Mouse (Mus musculus): Measurements from ENCODE around the gene Poc5. TPM values are rescaled to one million over a fixed set of nuclear protein-coding genes. Genes with fewer than 3 reads are reported as not detected.

The Poc5 gene
- polyA plus RNA-seq, 1 experiment from 2014 or later: 19.7 TPM

GRCm38 (mm10) chr13:96434899-96435331 lies 46.8 kb downstream of the Poc5 start:
- ATAC-seq (ENCODE audit: low read depth) (peak; percentile 60), DNase-seq (ENCODE audit: low spot score) (peak; percentile 74)
- 37% methylated on average over 5 of the region's 5 CpGs for WGBS
- Histone ChIP-seq H3K27ac (replicated peaks; ENCODE audit: low read depth, low read length) (0 out of 2 replicates have a peak overlapping the region, but pooled peaks have one; percentile 11), H3K9me3 (ENCODE audit: control insufficient read depth, low read length) (no peaks in the 10 kb centered on the region), H3K4me2 (ENCODE audit: low read depth, low read length) (0 out of 2 replicates have a peak overlapping the region, but pooled peaks have one; percentile 27), H3K27me3 (replicated peaks; ENCODE audit: control insufficient read depth, insufficient read depth, low read length) (no peaks in the 10 kb centered on the region), H3K36me3 (ENCODE audit: control insufficient read depth, insufficient read depth, low read length) (no peaks in the 10 kb centered on the region), H3K9ac (ENCODE audit: low read depth, low read length) (no peak overlapping the region), H3K4me1 (ENCODE audit: control insufficient read depth, insufficient read depth, low read length) (peaks cover 9% of the 10 kb centered on the region), H3K4me3 (ENCODE audit: low read depth, low read length) (no peak overlapping the region)

- 24% methylated on average over 11 of the region's 13 CpGs for WGBS
- H3K4me2 ChIP-seq (ENCODE audit: low read depth, low read length): peak overlapping the region; percentile 27
These were observed 47.7 kb downstream of the Poc5 start for GRCm38 (mm10) chr13:96435793-96436192.

GRCm38 (mm10) chr13:96436921-96437320 lies 48.8 kb downstream of the Poc5 start:
- H3K27ac ChIP-seq (replicated peaks; ENCODE audit: low read depth, low read length): no peak overlapping the region
- ATAC-seq (ENCODE audit: low read depth): no peak
- no peak overlapping the region for H3K4me2 ChIP-seq (ENCODE audit: low read depth, low read length)
- H3K36me3 ChIP-seq (ENCODE audit: control insufficient read depth, insufficient read depth, low read length): no peaks in the 10 kb centered on the region
- WGBS: 100% methylated on average over 1 of the region's 1 CpGs
- H3K9ac ChIP-seq (ENCODE audit: low read depth, low read length): no peak overlapping the region
- peaks cover 9% of the 10 kb centered on the region for H3K4me1 ChIP-seq (ENCODE audit: control insufficient read depth, insufficient read depth, low read length)
- no peaks in the 10 kb centered on the region for H3K27me3 ChIP-seq (replicated peaks; ENCODE audit: control insufficient read depth, insufficient read depth, low read length)
- H3K9me3 ChIP-seq (ENCODE audit: control insufficient read depth, low read length): no peaks in the 10 kb centered on the region
- no peak overlapping the region for H3K4me3 ChIP-seq (ENCODE audit: low read depth, low read length)
- DNase-seq (ENCODE audit: low spot score): no peak

More at GRCm38 (mm10) chr13:96435793-96436192, 47.7 kb downstream of the Poc5 start:
- H3K27me3 ChIP-seq (replicated peaks; ENCODE audit: control insufficient read depth, insufficient read depth, low read length): no peaks in the 10 kb centered on the region
- H3K27ac ChIP-seq (replicated peaks; ENCODE audit: low read depth, low read length): no peak overlapping the region
- no peaks in the 10 kb centered on the region for H3K9me3 ChIP-seq (ENCODE audit: control insufficient read depth, low read length)
- no peak for ATAC-seq (ENCODE audit: low read depth)
- peaks cover 9% of the 10 kb centered on the region for H3K4me1 ChIP-seq (ENCODE audit: control insufficient read depth, insufficient read depth, low read length)
- peak; percentile 48 for DNase-seq (ENCODE audit: low spot score)
- H3K36me3 ChIP-seq (ENCODE audit: control insufficient read depth, insufficient read depth, low read length): no peaks in the 10 kb centered on the region
- no peak overlapping the region for H3K9ac ChIP-seq (ENCODE audit: low read depth, low read length)
- H3K4me3 ChIP-seq (ENCODE audit: low read depth, low read length): no peak overlapping the region

GRCm38 (mm10) chr13:96440436-96440835 lies 52.3 kb downstream of the Poc5 start:
- no peak for ATAC-seq (ENCODE audit: low read depth)
- WGBS: 90% methylated on average over 4 of the region's 4 CpGs
- no peak for DNase-seq (ENCODE audit: low spot score)

GRCm38 (mm10) chr13:96450205-96450856 lies 62.2 kb downstream of the Poc5 start:
- no peaks in the 10 kb centered on the region for H3K36me3 ChIP-seq (ENCODE audit: control insufficient read depth, insufficient read depth, low read length)
- 73% methylated on average over 11 of the region's 11 CpGs for WGBS
- H3K27me3 ChIP-seq (replicated peaks; ENCODE audit: control insufficient read depth, insufficient read depth, low read length): no peaks in the 10 kb centered on the region
- peak; percentile 26; the same call in 1 of the 2 replicates for ATAC-seq (ENCODE audit: low read depth)
- H3K27ac ChIP-seq (replicated peaks; ENCODE audit: low read depth, low read length): no peak overlapping the region; the same call in 1 of the 2 replicates
- no peaks in the 10 kb centered on the region for H3K9me3 ChIP-seq (ENCODE audit: control insufficient read depth, low read length)
- no peaks in the 10 kb centered on the region for H3K4me1 ChIP-seq (ENCODE audit: control insufficient read depth, insufficient read depth, low read length)
- H3K4me2 ChIP-seq (ENCODE audit: low read depth, low read length): no peak overlapping the region
- no peak overlapping the region for H3K4me3 ChIP-seq (ENCODE audit: low read depth, low read length)
- DNase-seq (ENCODE audit: low spot score): peak; percentile 59
- H3K9ac ChIP-seq (ENCODE audit: low read depth, low read length): no peak overlapping the region

More at GRCm38 (mm10) chr13:96440436-96440835, 52.3 kb downstream of the Poc5 start:
- Histone ChIP-seq H3K4me1 (ENCODE audit: control insufficient read depth, insufficient read depth, low read length) (no peaks in the 10 kb centered on the region; the same call in 1 of the 2 replicates), H3K36me3 (ENCODE audit: control insufficient read depth, insufficient read depth, low read length) (no peaks in the 10 kb centered on the region), H3K4me2 (ENCODE audit: low read depth, low read length) (no peak overlapping the region), H3K27me3 (replicated peaks; ENCODE audit: control insufficient read depth, insufficient read depth, low read length) (no peaks in the 10 kb centered on the region), H3K9ac (ENCODE audit: low read depth, low read length) (no peak overlapping the region), H3K27ac (replicated peaks; ENCODE audit: low read depth, low read length) (no peak overlapping the region), H3K4me3 (ENCODE audit: low read depth, low read length) (no peak overlapping the region), H3K9me3 (ENCODE audit: control insufficient read depth, low read length) (no peaks in the 10 kb centered on the region)

- H3K4me3 ChIP-seq (ENCODE audit: low read depth, low read length): no peak overlapping the region
- no peak overlapping the region for H3K9ac ChIP-seq (ENCODE audit: low read depth, low read length)
- no peaks in the 10 kb centered on the region for H3K27me3 ChIP-seq (replicated peaks; ENCODE audit: control insufficient read depth, insufficient read depth, low read length)
- no peaks in the 10 kb centered on the region for H3K4me1 ChIP-seq (ENCODE audit: control insufficient read depth, insufficient read depth, low read length)
- H3K9me3 ChIP-seq (ENCODE audit: control insufficient read depth, low read length): no peaks in the 10 kb centered on the region
- no peaks in the 10 kb centered on the region for H3K36me3 ChIP-seq (ENCODE audit: control insufficient read depth, insufficient read depth, low read length)
- no peak overlapping the region for H3K4me2 ChIP-seq (ENCODE audit: low read depth, low read length)
- ATAC-seq (ENCODE audit: low read depth) (peak; percentile 60; the same call in 1 of the 2 replicates), DNase-seq (ENCODE audit: low spot score) (peak; percentile 73)
- 78% methylated on average over 7 of the region's 7 CpGs for WGBS
- H3K27ac ChIP-seq (replicated peaks; ENCODE audit: low read depth, low read length): no peak overlapping the region
These were observed 62.8 kb downstream of the Poc5 start for GRCm38 (mm10) chr13:96450869-96451268.

- H3K27ac ChIP-seq (replicated peaks; ENCODE audit: low read depth, low read length): no peak overlapping the region
- WGBS: 80% methylated on average over 11 of the region's 11 CpGs
- H3K4me3 ChIP-seq (ENCODE audit: low read depth, low read length): no peak overlapping the region
- no peak overlapping the region for H3K4me2 ChIP-seq (ENCODE audit: low read depth, low read length)
- no peaks in the 10 kb centered on the region for H3K9me3 ChIP-seq (ENCODE audit: control insufficient read depth, low read length)
- H3K9ac ChIP-seq (ENCODE audit: low read depth, low read length): no peak overlapping the region
- no peaks in the 10 kb centered on the region for H3K4me1 ChIP-seq (ENCODE audit: control insufficient read depth, insufficient read depth, low read length)
- ATAC-seq (ENCODE audit: low read depth): no peak
- no peaks in the 10 kb centered on the region for H3K27me3 ChIP-seq (replicated peaks; ENCODE audit: control insufficient read depth, insufficient read depth, low read length)
- DNase-seq (ENCODE audit: low spot score): no peak
- no peaks in the 10 kb centered on the region for H3K36me3 ChIP-seq (ENCODE audit: control insufficient read depth, insufficient read depth, low read length)
These were observed 63.5 kb downstream of the Poc5 start for GRCm38 (mm10) chr13:96451386-96452140.

GRCm38 (mm10) chr13:96452621-96453020 lies 64.5 kb downstream of the Poc5 start:
- Histone ChIP-seq H3K9ac (ENCODE audit: low read depth, low read length) (no peak overlapping the region), H3K27ac (replicated peaks; ENCODE audit: low read depth, low read length) (no peak overlapping the region), H3K4me3 (ENCODE audit: low read depth, low read length) (no peak overlapping the region), H3K4me2 (ENCODE audit: low read depth, low read length) (no peak overlapping the region), H3K9me3 (ENCODE audit: control insufficient read depth, low read length) (no peaks in the 10 kb centered on the region), H3K36me3 (ENCODE audit: control insufficient read depth, insufficient read depth, low read length) (no peaks in the 10 kb centered on the region), H3K27me3 (replicated peaks; ENCODE audit: control insufficient read depth, insufficient read depth, low read length) (no peaks in the 10 kb centered on the region), H3K4me1 (ENCODE audit: control insufficient read depth, insufficient read depth, low read length) (no peaks in the 10 kb centered on the region)
- no peak for ATAC-seq (ENCODE audit: low read depth)
- WGBS: 93% methylated on average over 3 of the region's 3 CpGs
- no peak for DNase-seq (ENCODE audit: low spot score)

Data from embryonic facial prominence, embryonic 14.5 days (tissue).